Mouse (Mus musculus) thymus, postnatal 0 days (tissue): ENCODE measurements around the gene Gck. TPM values are rescaled to one million over a fixed set of nuclear protein-coding genes. Genes with fewer than 3 reads are reported as not detected.

Experiments
- DNase-seq: peaks from one replicate; pipeline ENCODE4 v3.0.0-alpha.2; 2015; ENCODE audit warnings: low spot score
- polyA plus RNA-seq: library from polyadenylated mRNA; unstranded; fragments of >200 nt; fragmentation: Nextera tagmentation; extraction: Ambion mirVana; gene quantifications from 2 replicates; pipeline ENCODE4 v1.2.1, GENCODE M21; 2015

Gck gene
- polyA plus RNA-seq = 1.0 and 1.4 TPM in 2 replicates

- no peak for DNase-seq
These were observed at the start of gene Gck for GRCm38 (mm10) chr11:5949586-5950352. Gck (minus strand) TSS chr11:5950081.

- no peak for DNase-seq
These were observed 48.6 kb upstream of the Gck start for GRCm38 (mm10) chr11:5998472-5998871.

GRCm38 (mm10) chr11:5995989-5996388, 46.1 kb upstream of the Gck start:
- DNase-seq = peak; percentile 83

GRCm38 (mm10) chr11:5994880-5995279, 45.0 kb upstream of the Gck start:
- no peak for DNase-seq

GRCm38 (mm10) chr11:5994212-5994611, 44.3 kb upstream of the Gck start:
- DNase-seq = no peak

- peak; percentile 74 for DNase-seq
These were observed 41.0 kb upstream of the Gck start for GRCm38 (mm10) chr11:5990910-5991309.

GRCm38 (mm10) chr11:5989954-5990593, 40.2 kb upstream of the Gck start:
- no peak for DNase-seq

GRCm38 (mm10) chr11:5988126-5988525, 38.2 kb upstream of the Gck start:
- DNase-seq = no peak

GRCm38 (mm10) chr11:5983629-5984028, 33.7 kb upstream of the Gck start:
- no peak for DNase-seq

- no peak for DNase-seq
These were observed 31.4 kb upstream of the Gck start for GRCm38 (mm10) chr11:5981323-5981722.

GRCm38 (mm10) chr11:5980561-5980960, 30.7 kb upstream of the Gck start:
- no peak for DNase-seq

- DNase-seq = no peak
These were observed 30.2 kb upstream of the Gck start for GRCm38 (mm10) chr11:5980108-5980507.

GRCm38 (mm10) chr11:5979088-5979487, 29.2 kb upstream of the Gck start:
- no peak for DNase-seq

- DNase-seq = no peak
These were observed 26.2 kb upstream of the Gck start for GRCm38 (mm10) chr11:5976106-5976505.

- DNase-seq = no peak
These were observed 25.2 kb upstream of the Gck start for GRCm38 (mm10) chr11:5975068-5975467.

- no peak for DNase-seq
These were observed 24.2 kb upstream of the Gck start for GRCm38 (mm10) chr11:5974053-5974452.

GRCm38 (mm10) chr11:5973151-5973550, 23.3 kb upstream of the Gck start:
- no peak for DNase-seq

- no peak for DNase-seq
These were observed 21.3 kb upstream of the Gck start for GRCm38 (mm10) chr11:5971202-5971601.

- no peak for DNase-seq
These were observed 18.3 kb upstream of the Gck start for GRCm38 (mm10) chr11:5968223-5968622.

GRCm38 (mm10) chr11:5966751-5967150, 16.9 kb upstream of the Gck start:
- DNase-seq = no peak

- no peak for DNase-seq
These were observed 16.0 kb upstream of the Gck start for GRCm38 (mm10) chr11:5965865-5966264.

GRCm38 (mm10) chr11:5960051-5960450, 10.2 kb upstream of the Gck start:
- DNase-seq = no peak
